ENCODE assay signal across 8 mouse cellular contexts in the genomic region with DNA sequence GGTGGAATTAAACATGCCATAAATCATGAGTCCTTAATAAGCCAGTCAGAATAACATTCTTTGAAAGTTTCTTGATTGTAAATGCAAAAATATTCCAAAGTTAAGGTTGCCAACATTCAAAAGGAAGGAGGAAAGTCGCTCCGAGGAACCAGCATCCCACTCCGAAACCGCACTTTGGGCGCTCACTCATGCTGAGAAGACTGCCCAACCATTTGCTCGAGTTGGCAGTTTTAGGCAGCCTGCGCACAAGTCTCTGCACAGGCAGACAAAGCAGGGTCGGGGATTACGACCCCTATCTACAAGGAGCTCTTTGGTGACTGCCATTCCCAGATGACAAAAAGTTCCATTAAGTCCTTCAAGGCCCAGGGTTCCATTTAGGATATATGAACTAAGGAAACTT.
A peak's percentile ranks its signal among the peaks of the same experiment; 100 is the strongest.
DNase-seq lines count a peak whose midpoint lies in the region; ATAC-seq and TF ChIP-seq lines count a peak whose summit lies in the region.

No protein-coding gene starts in this region.

- H3K4me3 ChIP-seq in hindbrain, embryonic 10.5 days, result no peak overlapping the region
- no peak overlapping the region for H3K4me3 ChIP-seq in hindbrain, embryonic 16.5 days (ENCODE audit: low read length)
- H3K4me3 ChIP-seq in kidney, postnatal 0 days (replicated peaks; ENCODE audit: low read depth, low read length), result no peak overlapping the region

- peak overlapping the region; percentile 74 for H3K27ac ChIP-seq in hindbrain, embryonic 10.5 days
- H3K27ac ChIP-seq in hindbrain, embryonic 16.5 days (ENCODE audit: low read depth, low read length), result no peak overlapping the region
- no peak overlapping the region for H3K27ac ChIP-seq in kidney, postnatal 0 days

- H3K27me3 ChIP-seq in hindbrain, embryonic 10.5 days (ENCODE audit: insufficient read depth, poor library complexity, severe bottlenecking), result no peaks in the 10 kb centered on the region
- no peaks in the 10 kb centered on the region for H3K27me3 ChIP-seq in hindbrain, embryonic 16.5 days (replicated peaks; ENCODE audit: control insufficient read depth, insufficient read depth, low read length)
- H3K27me3 ChIP-seq in kidney, postnatal 0 days (ENCODE audit: insufficient read depth, low read length), result no peaks in the 10 kb centered on the region

- H3K4me1 ChIP-seq in hindbrain, embryonic 10.5 days (replicated peaks), result peaks cover 40% of the 10 kb centered on the region
- H3K4me1 ChIP-seq in hindbrain, embryonic 16.5 days (ENCODE audit: control insufficient read depth, insufficient read depth, low read depth, low read length), result peaks cover 9% of the 10 kb centered on the region; the same call in 1 of the 2 replicates
- peaks cover 15% of the 10 kb centered on the region for H3K4me1 ChIP-seq in kidney, postnatal 0 days (replicated peaks; ENCODE audit: insufficient read depth, low read length)

- 51% methylated on average over 9 of the region's 9 CpGs for WGBS in hindbrain, embryonic 10.5 days
- 36% methylated on average over 9 of the region's 9 CpGs for WGBS in hindbrain, embryonic 16.5 days
- 40% methylated on average over 9 of the region's 9 CpGs for WGBS in kidney, postnatal 0 days

- DNase-seq in hindbrain, embryonic 10.5 days (ENCODE audit: low spot score), result no peak
- peak; percentile 39 for DNase-seq in right cerebral cortex, postnatal 4 days
- DNase-seq in right cerebral cortex, postnatal 36 days (ENCODE audit: low spot score in 2 of 2), result no peak
- DNase-seq in kidney, postnatal 0 days (ENCODE audit: low spot score), result peak; percentile 12
- DNase-seq in testis, postnatal 14 days (ENCODE audit: low spot score), result no peak
- DNase-seq in adrenal gland, postnatal 36 days, result no peak
- DNase-seq in gastrocnemius, adult 18-20 months (ENCODE audit: low spot score), result no peak

- no peak overlapping the region for H3K9ac ChIP-seq in hindbrain, embryonic 16.5 days (ENCODE audit: low read depth, low read length)
- no peak overlapping the region for H3K9ac ChIP-seq in kidney, postnatal 0 days (ENCODE audit: low read depth, low read length)

- H3K9me3 ChIP-seq in hindbrain, embryonic 10.5 days, result no peaks in the 10 kb centered on the region
- no peaks in the 10 kb centered on the region for H3K9me3 ChIP-seq in hindbrain, embryonic 16.5 days (ENCODE audit: control insufficient read depth, low read length)
- no peaks in the 10 kb centered on the region for H3K9me3 ChIP-seq in kidney, postnatal 0 days (replicated peaks; ENCODE audit: low read length)

- TF ChIP-seq CTCF in kidney, postnatal 0 days (IDR thresholded peaks at IDR 0.05; ENCODE audit: low read depth), result no peak

- no peak overlapping the region for H3K4me2 ChIP-seq in hindbrain, embryonic 16.5 days (ENCODE audit: low read length)
- no peak overlapping the region for H3K4me2 ChIP-seq in kidney, postnatal 0 days (ENCODE audit: low read length)

- H3K36me3 ChIP-seq in hindbrain, embryonic 10.5 days, result no peaks in the 10 kb centered on the region
- H3K36me3 ChIP-seq in hindbrain, embryonic 16.5 days (ENCODE audit: control insufficient read depth, insufficient read depth, low read length), result no peaks in the 10 kb centered on the region
- no peaks in the 10 kb centered on the region for H3K36me3 ChIP-seq in kidney, postnatal 0 days (ENCODE audit: insufficient read depth, low read length)

- ATAC-seq in hindbrain, embryonic 16.5 days, result no peak
- no peak for ATAC-seq in kidney, postnatal 0 days (replicated peaks; ENCODE audit: low FRiP score, low read depth)

Comparison
In these comparisons a context has a peak if more than half of its experiments do, and no peak if none do; other contexts are left out.
1. DNase-seq: peak in right cerebral cortex, postnatal 4 days (single experiment) and kidney, postnatal 0 days (single experiment); none in hindbrain, embryonic 10.5 days (single experiment), right cerebral cortex, postnatal 36 days (0 of 2), testis, postnatal 14 days (single experiment), adrenal gland, postnatal 36 days (0 of 2) and gastrocnemius, adult 18-20 months (single experiment).